Mouse (Mus musculus) liver, embryonic 14.5 days (tissue): Measurements from ENCODE around the gene Srsf6.

Source experiments
- CTCF ChIP-seq: IDR thresholded peaks from 2 replicates; pipeline ENCODE4 v1.5.1; 2016; ENCODE audit warnings: antibody characterized with exemption, low read depth, control low read depth
- EP300 ChIP-seq: IDR thresholded peaks from 2 replicates; pipeline ENCODE4 v1.6.1; 2016; ENCODE audit warnings: antibody characterized with exemption, low read depth

DNA sequence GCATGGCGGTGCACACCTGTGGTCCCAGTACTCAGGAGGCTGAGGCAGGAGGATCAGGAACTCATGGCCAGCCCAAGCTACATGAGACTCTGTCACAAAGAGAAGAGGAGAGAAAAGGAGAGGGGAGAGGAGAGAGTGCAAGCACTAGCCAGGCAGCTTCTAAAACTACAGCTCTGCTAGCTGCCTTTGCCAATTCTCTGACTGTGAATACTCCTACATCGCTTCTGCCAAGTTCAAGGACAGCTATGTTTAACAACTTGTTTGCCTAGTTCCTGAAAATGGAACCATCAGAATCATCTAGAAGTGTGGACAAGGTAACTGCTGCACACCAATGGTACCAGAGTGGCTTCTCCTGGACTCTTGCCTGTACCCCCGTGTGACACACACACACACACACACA lies 17.3 kb upstream of the Srsf6 start:
- TF ChIP-seq CTCF (no peak), EP300 (no peak)
